8 mouse cellular contexts compared by ENCODE assay signal in genomic region chrX:107402481-107402880, GRCm38 (mm10). TPM values are rescaled to one million over a fixed set of nuclear protein-coding genes. Genes with fewer than 3 reads are reported as not detected.
DNase-seq lines count a peak whose midpoint lies in the region; ATAC-seq and TF ChIP-seq lines count a peak whose summit lies in the region.

No protein-coding gene starts in this region.

- no peaks in the 10 kb centered on the region for H3K27me3 ChIP-seq in forebrain, embryonic 15.5 days
- H3K27me3 ChIP-seq in midbrain, embryonic 14.5 days (ENCODE audit: control insufficient read depth, insufficient read depth, low read length): no peaks in the 10 kb centered on the region

- 27% methylated on average over 18 of the region's 18 CpGs for WGBS in forebrain, embryonic 15.5 days
- WGBS in midbrain, embryonic 14.5 days: 24% methylated on average over 18 of the region's 18 CpGs

- peak overlapping the region; percentile 62 to 67 for H3K4me3 ChIP-seq in ES-E14 (ENCODE audit: insufficient read depth in 1 of 2, low read depth in 1 of 2, low read length in 2 of 2, poor library complexity in 1 of 2, severe bottlenecking in 1 of 2)
- peak overlapping the region; percentile 53 for H3K4me3 ChIP-seq in forebrain, embryonic 15.5 days
- H3K4me3 ChIP-seq in midbrain, embryonic 14.5 days (replicated peaks; ENCODE audit: low read depth, low read length): peak overlapping the region; percentile 45

- no peaks in the 10 kb centered on the region for H3K9me3 ChIP-seq in ES-E14 (ENCODE audit: control insufficient read depth, insufficient read depth, low read depth, low read length)
- no peaks in the 10 kb centered on the region for H3K9me3 ChIP-seq in forebrain, embryonic 15.5 days
- no peaks in the 10 kb centered on the region for H3K9me3 ChIP-seq in midbrain, embryonic 14.5 days (ENCODE audit: control insufficient read depth, low read length)

- H3K27ac ChIP-seq in ES-E14 (ENCODE audit: insufficient read depth, low read depth, low read length, poor library complexity, severe bottlenecking): no peak overlapping the region
- no peak overlapping the region for H3K27ac ChIP-seq in forebrain, embryonic 15.5 days (replicated peaks)
- 0 out of 2 replicates have a peak overlapping the region, but pooled peaks have one; percentile 32 for H3K27ac ChIP-seq in midbrain, embryonic 14.5 days (replicated peaks; ENCODE audit: low read depth, low read length)

- peak overlapping the region; percentile 66 for H3K4me2 ChIP-seq in forebrain, embryonic 15.5 days (replicated peaks)
- peak overlapping the region; percentile 71 for H3K4me2 ChIP-seq in midbrain, embryonic 14.5 days (ENCODE audit: low read length)

- H3K36me3 ChIP-seq in ES-E14 (ENCODE audit: control insufficient read depth, insufficient read depth, low read length, poor library complexity, severe bottlenecking): no peaks in the 10 kb centered on the region
- H3K36me3 ChIP-seq in forebrain, embryonic 15.5 days: no peaks in the 10 kb centered on the region
- H3K36me3 ChIP-seq in midbrain, embryonic 14.5 days (ENCODE audit: control insufficient read depth, insufficient read depth, low read length): no peaks in the 10 kb centered on the region

- H3K4me1 ChIP-seq in ES-E14 (ENCODE audit: control insufficient read depth in 2 of 2, insufficient read depth in 2 of 2, low read length in 2 of 2, poor library complexity in 1 of 2): no peaks in the 10 kb centered on the region
- 0 out of 2 replicates have a peak, but pooled peaks cover 3% of the 10 kb centered on the region for H3K4me1 ChIP-seq in forebrain, embryonic 15.5 days
- H3K4me1 ChIP-seq in midbrain, embryonic 14.5 days (ENCODE audit: control insufficient read depth, insufficient read depth, low read length): no peaks in the 10 kb centered on the region

- no peak overlapping the region for H3K9ac ChIP-seq in ES-E14 (ENCODE audit: insufficient read depth, low read depth, low read length, poor library complexity, severe bottlenecking)
- H3K9ac ChIP-seq in forebrain, embryonic 15.5 days (replicated peaks): peak overlapping the region; percentile 49
- H3K9ac ChIP-seq in midbrain, embryonic 14.5 days (replicated peaks; ENCODE audit: low read length): peak overlapping the region; percentile 43; the same call in 1 of the 2 replicates

- DNase-seq in gastrocnemius, postnatal 10 days: peak; percentile 29
- no peak for DNase-seq in gastrocnemius, postnatal 25 days
- peak; percentile 0 for DNase-seq in ES-E14 (ENCODE audit: low read depth, low spot score)
- peak; percentile 11 to 17 for DNase-seq in kidney, postnatal 4 days
- peak; percentile 63 for DNase-seq in midbrain, embryonic 14.5 days
- DNase-seq in ovary, postnatal 36 days (ENCODE audit: low spot score): no peak
- no peak for DNase-seq in frontal cortex, postnatal 36 days (ENCODE audit: low spot score in 2 of 2)

- in situ Hi-C loops in ES-E14 (cut with MboI; ENCODE audit: low sequenced_read_pairs in 2 of 2, unreplicated experiment in 2 of 2): no loop called here

- ATAC-seq in forebrain, embryonic 15.5 days (replicated peaks): peak; percentile 29; the same call in 1 of the 2 replicates
- ATAC-seq in midbrain, embryonic 14.5 days (ENCODE audit: low FRiP score, low TSS enrichment): peak; percentile 17; the same call in 1 of the 2 replicates

TF ChIP-seq in ES-E14, 5 proteins besides CTCF, POLR2A, EP300 and RAD21:
- TF ChIP-seq HCFC1 (IDR thresholded peaks at IDR 0.05; ENCODE audit: borderline replicate concordance, insufficient read depth, low read length) (no peak), ZNF384 (IDR thresholded peaks at IDR 0.05; ENCODE audit: low read depth, low read length) (no peak), MAFK (IDR thresholded peaks at IDR 0.05; ENCODE audit: insufficient read depth, low read depth, low read length) (no peak), CHD2 (IDR thresholded peaks at IDR 0.05; ENCODE audit: low read depth, low read length) (no peak), ZC3H11A (IDR thresholded peaks at IDR 0.05; ENCODE audit: borderline replicate concordance, low read depth, low read length) (no peak)

RNA-seq across cellular contexts. Expression of gene Itm2a, which starts 0.7 kb away (rescaled TPM):
- total RNA-seq in gastrocnemius, postnatal 10 days (2021): 1,000 to 10,000 TPM; 1,132 to 1,192 TPM
- 100 to 1,000 TPM; 226 to 456 TPM for total RNA-seq in gastrocnemius, postnatal 25 days (2021)
- total RNA-seq in ES-E14 (2012; rRNA removed): 22.5 and 30.7 TPM in 2 replicates
- 112 and 116 TPM in 2 replicates for polyA plus RNA-seq in forebrain, embryonic 15.5 days (2015; fragmentation: Nextera tagmentation; extraction: Ambion mirVana)
- polyA plus RNA-seq in midbrain, embryonic 14.5 days (2014; fragmentation: Nextera tagmentation; extraction: Ambion mirVana): 66.7 and 141 TPM in 2 replicates

Comparison
In these comparisons a context has a peak if more than half of its experiments do, and no peak if none do; other contexts are left out.
1. DNase-seq: peak in gastrocnemius, postnatal 10 days (single experiment), ES-E14 (single experiment), kidney, postnatal 4 days (2 of 2) and midbrain, embryonic 14.5 days (single experiment); none in gastrocnemius, postnatal 25 days (single experiment), ovary, postnatal 36 days (single experiment) and frontal cortex, postnatal 36 days (0 of 2).
2. Peak in every context shown above with its lines, with median percentiles within 50 percentile points of each other: H3K4me3 ChIP-seq.